Mouse (Mus musculus) right cerebral cortex, adult 2 months (tissue): ENCODE measurements around the gene Fitm2.
"Not testable (repeated sequence)": the region's sequence is repeated elsewhere in the genome, so short reads cannot be mapped to it uniquely, and the experiment has no call there.

Experiments
- DNase-seq, 2 experiments: peaks; one replicate each; pipeline ENCODE4 v3.0.0; 2021 to 2022; ENCODE audit warnings: low spot score in 2 of 2

Fitm2 gene

DNA sequence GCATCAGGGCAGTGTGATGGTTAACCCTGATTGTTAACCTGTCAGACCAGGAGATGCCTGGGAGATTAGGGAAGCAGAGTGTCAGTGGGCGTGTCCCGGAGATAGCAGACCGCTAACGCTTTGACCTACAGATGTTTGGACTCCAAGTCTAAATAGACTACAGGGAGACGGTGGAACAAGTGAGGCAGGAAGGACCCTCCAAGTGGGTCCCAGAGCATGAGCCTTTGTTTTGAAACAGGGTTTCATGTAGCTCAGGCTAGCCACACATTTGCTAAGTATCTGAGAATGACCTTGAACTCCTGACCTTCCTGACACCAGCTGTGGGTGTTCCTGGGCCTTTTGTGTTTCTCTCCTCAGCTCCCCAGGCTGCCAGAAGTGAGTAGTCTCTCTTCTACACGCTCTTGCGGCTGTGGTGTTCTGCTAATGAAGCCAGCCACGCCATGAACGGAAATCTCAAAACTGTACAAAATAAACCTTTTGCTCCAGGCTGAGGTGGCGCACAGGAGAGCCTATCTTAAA lies 9.1 kb downstream of the Fitm2 start:
- DNase-seq = no peak

DNA sequence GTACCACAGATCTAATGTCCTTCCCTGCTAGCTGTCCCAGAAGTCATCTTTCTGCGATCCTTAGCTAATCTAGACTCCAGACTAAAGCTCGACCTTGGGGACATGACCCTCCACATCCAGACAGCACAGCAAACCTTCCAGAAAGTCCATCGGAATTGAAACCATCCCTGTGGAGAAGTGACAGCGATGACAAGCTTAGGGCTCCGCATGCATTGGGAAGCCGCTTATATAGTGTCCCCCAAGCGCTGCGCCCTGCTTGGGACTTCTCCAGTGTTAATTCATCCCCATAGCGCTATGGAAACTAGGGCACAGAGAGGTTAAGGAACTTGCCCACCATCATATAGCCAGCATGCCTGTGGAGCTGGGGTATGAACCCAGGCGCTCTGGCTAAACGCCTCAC lies 9.6 kb downstream of the Fitm2 start:
- no peak for DNase-seq

DNA sequence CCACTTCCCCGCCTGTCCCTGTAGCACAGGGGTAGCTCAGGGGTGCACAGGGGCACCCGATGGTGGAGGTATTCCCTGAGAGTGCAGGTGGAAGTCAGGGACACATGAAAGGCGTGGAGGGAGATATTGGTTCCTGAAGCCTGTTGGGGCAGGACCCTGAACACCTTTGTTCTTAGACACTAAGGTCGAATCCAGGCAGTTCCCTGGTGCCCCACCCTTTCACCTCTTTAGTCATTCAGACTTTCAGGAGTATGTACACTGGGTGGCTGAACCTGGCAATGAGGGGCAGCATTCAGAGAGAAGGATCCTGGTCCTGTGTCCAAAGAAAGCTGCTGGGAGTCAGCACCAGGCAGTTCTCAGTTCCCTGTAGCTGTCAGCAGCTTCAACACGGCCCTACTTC lies 10.0 kb downstream of the Fitm2 start:
- DNase-seq = no peak

DNA sequence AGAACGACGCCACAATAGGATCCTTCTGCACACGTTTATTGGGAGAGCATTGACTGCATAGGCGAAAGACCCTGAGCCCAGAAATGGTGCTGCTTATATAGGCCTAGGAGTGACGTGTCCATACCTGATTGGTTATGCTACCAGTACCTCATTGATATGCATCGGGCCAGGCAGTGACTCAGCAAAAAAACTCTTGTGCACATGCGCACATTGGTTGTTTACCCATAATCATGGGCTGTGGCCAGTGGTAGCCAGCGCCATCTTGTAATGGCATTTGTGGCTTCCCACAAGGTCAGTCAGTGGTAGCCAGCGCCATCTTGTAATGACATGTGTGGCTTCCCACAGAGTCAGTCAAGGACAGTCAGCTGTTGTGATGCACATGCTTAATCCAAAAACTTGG lies 11.1 kb downstream of the Fitm2 start:
- not testable (repeated sequence) for DNase-seq

DNA sequence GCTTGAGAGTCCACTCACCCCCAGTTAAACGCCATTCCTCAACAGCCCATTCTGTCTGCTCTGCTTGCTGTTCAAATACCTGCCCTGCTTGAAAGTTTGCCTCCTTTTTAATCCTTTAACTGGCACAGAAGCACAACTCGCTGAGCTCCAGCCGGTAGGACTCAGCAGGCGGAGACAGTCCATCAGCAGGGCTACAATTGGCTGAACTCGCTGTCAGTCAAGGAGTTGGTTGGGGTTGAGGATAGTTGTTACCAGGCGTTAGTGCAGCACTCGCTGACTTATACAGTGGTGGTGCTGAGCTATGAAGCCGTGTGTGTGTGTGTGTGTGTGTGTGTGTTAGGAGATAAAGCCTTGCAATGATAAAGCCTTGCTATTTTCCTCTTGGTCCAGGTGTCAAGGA lies 11.8 kb downstream of the Fitm2 start:
- no peak for DNase-seq

DNA sequence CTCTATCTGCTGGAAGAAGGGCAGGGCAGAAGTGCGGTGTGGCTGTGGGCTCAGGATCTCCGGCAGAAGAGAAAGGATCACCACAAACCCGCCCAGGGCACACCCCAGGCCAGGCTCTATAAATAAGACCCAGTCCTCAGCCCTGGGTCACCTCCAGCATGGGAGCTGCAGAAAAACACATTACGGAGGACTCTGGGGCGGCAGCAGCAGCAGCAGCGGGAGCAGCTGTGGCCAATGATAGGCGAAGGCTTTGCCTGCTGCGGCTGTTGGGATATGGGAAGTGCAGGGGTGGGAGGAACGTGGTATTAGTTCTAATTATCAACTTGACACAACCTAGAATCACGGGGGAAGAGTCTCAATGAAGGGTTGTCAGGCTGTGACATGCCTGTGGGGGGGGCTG lies 13.0 kb downstream of the Fitm2 start:
- DNase-seq = no peak

DNA sequence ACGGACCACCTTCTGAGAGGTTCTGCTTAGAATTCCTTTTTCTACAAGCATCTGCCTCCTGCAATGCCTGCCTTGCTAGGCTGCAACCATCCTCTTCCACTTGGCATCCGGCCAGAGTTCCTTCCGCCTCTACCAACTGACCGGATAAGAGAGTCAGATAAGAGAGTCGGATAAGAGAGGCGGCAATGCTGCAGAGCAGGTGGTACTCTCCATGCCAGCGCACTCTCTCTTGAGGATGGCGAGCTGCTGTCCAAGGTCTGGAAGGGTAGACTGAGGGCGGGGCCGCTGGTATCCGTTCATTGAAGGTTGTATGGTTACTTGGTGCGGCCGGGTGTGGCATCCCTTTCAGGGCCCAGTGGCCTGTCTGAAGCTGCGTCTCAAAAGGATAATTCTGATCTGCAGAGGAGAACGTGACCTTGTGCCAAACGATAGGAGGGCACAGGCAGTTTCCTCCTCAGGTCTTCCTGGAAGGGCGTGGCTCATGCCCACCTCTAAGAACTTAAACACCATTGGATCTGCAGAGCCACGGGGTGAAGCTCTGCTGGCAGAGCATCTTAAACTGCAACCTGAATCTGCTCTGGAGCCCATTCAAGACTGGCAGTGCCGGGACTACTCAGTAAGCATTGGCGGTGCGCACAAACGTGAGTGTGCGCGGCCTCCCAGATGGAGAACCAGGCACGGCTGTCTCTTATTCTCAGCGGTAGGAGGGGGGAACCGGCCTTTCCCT lies 13.7 kb downstream of the Fitm2 start:
- DNase-seq = no peak

DNA sequence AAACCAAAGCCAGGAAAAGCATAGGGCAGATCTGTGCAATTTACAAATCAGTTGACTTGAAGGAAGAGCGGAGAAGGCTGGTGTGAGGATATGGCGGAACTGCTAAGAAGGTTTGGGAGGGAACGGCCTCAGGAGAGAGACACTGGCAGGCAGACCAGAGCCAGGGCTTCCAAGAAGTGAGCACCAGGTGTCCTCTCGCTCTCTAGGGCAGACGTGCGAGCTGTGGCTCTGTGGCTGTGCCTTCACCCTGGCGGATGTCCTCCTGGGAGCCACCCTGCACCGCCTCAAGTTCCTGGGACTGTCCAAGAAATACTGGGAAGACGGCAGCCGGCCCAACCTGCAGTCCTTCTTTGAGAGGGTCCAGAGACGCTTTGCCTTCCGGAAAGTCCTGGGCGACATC lies 19.1 kb downstream of the Fitm2 start:
- no peak for DNase-seq

DNA sequence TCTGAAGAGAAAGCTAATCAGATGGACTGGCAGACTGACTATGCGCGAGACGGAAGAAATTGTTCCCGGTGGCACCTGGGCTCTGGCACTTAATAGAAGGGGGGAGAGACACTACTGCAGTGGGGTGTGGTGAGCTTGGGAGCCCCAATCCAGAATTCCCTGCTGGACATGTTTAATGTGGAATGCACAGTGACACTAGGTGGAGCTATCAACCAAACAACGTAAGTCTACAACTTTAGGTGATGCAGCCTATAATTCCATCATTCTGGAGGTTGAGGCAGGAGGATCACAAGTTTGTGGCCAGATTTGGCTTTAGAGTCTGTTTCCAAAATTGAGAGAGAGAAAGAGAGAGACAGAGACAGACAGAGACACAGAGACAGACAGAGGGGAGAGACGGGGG lies 19.7 kb downstream of the Fitm2 start:
- no peak for DNase-seq

DNA sequence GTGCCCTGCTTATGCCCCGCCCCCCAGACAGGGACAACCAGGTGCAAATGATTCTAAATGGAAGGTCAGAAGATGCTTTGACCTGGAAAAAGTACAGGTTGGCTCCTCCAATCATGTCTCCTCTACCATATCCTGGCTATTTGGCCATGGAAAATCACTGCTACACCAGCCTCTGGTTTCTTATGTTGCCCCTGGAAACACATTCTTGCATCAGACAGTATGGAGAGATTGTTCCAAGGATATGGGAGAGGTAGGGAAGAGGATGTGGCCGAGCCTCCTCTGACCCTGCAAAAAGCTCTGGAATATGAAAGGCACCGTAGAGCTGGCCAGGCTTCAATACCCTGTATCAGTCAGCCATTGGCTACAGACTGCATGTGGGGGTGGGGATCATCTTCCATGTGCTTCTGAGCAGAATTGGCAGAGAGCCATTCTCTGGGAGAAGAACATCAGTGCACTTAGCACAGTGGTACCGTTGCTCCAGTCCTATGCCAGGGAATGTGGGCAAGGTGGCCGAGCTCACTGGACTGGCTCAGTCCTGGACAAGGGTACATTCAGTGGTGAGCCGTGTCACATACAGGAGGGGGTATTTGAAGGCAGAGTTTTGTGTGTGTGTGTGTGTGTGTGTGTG lies 21.6 kb downstream of the Fitm2 start:
- peak; percentile 59 to 60 for DNase-seq

DNA sequence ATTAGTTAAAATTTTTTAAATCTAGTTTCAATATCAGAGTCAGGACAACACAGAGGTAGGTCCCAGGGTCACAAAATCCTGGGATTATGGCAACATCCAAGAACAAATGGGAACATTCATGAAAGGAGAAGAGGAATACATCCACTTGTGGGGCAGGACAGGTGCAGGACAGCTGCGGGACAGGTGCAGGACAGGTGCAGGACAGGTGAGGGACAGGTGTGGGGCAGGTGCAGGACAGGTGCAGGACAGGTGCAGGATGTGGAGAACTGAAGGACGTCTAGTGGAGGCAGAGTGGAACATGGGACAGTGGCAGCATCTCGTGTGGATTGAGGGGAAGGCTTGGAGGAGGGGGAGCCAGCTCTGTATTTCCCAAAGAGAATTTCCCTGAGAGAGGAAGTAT lies 23.2 kb downstream of the Fitm2 start:
- no peak for DNase-seq

DNA sequence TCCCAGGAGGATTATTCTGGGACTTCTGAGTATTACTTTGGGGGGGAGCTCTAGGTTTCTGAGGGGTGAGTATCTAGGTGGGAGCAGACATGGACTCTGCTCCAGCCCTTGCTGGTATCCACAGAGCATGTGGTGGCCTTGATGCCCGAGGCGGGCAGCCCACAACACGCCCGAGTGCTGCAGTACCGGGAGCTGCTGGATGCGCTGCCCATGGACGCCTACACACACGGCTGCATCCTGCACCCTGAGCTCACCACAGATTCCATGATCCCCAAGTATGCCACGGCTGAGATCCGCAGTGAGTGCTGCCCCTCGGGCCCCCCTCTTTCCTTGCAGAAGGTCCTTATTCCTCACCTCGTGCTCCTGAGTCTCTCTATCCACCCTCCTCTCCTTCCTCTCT lies 25.1 kb downstream of the Fitm2 start:
- DNase-seq = no peak

DNA sequence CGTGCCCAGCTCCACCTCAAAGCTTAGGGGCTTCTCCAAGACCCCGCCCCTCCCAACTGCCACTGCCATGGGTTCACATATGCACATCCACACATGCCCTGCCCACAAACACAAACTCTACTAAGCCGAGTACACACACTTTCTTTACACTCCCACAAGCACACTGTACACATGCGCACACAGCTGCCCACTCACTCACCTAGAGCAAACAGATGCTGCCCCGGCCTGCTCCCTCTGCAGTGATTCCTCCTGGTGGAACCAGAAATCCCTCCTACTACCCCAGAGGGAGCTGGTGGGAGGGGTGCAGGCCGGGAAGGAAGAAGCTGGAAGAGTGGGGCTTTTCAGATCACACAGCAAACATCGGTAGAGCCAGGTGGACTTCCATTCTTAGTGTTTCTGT lies 28.4 kb downstream of the Fitm2 start:
- DNase-seq = peak in 1 of 2 experiments; percentile 44

DNA sequence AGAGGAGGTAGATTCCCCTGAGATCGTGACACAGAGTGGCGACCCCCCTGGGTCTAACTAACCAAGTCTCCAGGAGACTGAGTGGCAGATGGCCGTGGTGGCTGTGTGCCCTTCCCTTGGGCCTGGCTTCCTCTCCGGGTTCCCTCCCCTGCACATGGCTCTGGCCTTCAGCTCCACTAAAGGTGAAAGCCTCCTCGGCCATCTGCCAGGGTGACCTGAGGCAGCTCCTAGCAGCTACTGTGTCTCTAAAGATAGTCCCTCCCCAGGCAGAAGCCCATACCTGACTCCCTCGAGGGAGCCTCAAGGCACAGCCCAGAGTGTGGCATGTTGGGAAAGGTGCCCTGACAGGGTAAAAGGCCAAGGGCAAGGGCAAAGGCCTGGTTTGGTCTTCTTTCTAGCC lies 28.9 kb downstream of the Fitm2 start:
- no peak for DNase-seq

DNA sequence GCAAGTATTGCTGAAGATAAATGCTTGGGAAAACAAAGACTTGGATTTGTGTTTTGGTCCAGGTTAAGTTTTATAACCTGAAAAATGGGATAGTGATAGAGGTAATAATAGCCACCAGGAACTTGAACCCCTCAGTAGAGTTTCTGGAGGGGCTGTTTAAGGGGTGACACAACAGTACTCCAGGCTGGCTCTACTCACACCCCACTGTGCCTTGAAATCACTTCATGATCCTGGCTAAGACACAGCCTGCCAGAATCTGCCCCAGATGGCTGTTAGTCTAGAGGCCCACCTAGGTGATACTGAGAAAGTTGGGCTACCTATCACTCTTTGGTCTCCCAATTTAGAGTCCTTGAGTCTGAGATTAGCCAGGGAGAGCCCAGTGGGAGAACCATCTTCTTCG lies 32.9 kb downstream of the Fitm2 start:
- DNase-seq = no peak

DNA sequence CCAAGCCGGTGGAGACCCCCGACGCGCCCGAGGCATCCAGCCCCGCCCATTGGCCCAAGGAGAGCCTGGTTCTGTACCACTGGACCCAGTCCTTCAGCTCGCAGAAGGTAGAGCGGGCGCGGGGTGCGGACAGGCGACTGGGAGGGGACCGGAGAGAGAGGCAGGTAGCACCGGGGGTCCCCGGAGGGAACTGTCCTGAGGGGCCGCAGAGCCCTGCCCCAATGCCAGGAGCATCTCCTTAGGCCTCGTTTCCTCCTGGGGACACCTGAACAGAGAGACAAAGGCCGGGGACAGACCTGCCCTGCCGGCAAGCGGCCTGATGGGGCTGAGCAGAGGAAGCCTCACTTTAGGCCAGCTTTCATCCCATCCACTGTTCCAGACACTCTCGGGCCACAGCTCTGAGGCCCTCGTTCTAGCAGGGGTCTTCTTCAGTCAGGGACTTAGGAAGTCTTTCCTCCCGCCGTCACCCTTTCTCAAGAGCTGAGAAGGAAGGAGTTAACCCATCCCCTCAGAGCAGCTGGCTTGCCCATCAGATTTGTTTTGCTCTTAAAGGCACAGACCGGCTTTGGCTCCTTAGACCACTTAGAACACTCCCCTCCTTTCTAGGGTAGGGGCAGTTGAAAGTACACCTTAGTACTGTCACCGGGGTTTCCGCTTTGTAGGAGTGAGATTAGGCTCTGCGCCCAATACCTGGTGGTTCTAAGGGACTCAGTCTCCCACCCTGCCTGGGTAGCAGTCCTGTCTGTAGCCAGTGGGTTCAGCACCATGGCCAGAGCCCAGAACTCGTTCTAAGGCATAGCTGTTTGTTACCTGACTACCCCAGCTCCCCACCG lies 33.6 kb downstream of the Fitm2 start:
- DNase-seq = peak in 1 of 2 experiments; percentile 47

DNA sequence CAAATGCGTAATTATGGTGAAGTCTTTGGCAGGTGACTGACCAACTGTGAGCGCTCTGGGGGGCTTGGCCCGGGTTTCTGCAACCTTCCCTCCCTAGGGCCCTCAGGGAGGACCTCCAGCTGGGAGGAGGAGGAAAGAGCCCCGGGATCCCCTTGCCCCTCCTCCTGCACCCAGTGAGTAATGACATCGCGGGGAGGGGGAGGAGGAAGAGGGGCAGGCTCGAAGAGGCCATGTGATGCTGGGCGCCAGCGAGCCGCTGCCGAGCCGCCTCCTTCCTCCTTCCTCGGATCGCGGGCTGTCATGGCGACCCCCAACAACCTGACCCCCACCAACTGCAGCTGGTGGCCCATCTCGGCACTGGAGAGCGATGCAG lies 34.2 kb downstream of the Fitm2 start, which contains the start of gene Gdap1l1:
Gdap1l1 (plus strand) TSS at position 231 of the 373 bp plus-strand sequence.
- DNase-seq = peak; percentile 80 to 81

DNA sequence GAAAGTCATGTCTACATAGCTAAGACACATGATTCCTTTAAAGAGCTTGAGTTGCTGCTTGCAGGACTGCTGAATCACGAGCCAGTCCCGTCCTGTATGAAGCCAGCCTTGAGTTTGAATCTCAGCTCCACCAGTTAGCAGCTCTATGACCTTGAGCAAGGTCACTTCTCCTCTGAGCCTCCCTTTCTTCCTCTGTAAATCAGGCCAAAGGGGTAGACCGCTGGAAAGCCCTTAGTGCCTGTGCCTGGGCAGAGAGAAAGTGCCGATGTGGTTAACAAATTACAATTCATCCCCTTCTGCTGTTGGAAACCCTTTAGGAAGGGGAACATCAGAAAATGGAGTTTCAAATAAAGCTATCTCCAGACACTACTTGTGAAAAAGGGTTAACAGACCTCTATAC lies 34.6 kb downstream of the Fitm2 start:
- no peak for DNase-seq

DNA sequence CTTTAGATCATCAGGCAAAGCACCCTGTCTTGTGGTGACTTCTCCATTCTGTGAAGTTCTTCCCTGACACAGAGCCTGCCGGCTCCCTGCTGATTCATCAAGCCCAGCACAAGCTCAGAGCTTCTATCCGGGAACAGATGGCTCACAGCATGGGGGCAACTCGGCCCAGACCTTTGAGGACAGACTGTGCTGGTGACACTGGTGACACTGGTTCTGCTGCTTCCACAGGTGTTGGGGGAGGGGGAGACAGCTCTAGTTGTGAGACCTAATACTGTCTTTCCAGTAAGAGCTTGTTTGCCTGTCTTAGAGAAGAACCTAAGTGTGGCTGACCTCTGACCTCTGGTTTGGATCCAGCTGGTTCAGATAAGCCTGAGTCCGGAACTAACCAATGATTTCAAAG lies 38.5 kb downstream of the Fitm2 start:
- DNase-seq = no peak

DNA sequence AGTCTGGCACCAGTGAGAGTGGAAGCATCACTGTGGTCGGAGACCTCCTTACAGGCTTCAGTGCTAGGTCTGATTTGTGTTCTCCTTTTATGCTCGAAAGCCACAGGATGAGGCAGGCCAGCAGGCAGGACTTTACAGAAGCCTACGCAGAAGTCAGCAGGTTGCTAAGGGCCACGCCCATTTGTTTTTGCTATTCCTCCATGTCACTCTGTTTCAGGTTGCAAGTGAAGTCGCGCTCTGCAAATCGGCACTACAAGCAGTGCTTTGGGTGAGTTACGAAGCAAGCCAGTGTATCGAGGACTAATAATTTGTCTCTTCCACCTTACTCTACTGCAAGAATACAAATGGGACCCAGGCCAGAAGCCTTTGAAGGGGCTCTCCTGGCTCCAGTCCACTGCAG lies 41.1 kb downstream of the Fitm2 start:
- no peak for DNase-seq

DNA sequence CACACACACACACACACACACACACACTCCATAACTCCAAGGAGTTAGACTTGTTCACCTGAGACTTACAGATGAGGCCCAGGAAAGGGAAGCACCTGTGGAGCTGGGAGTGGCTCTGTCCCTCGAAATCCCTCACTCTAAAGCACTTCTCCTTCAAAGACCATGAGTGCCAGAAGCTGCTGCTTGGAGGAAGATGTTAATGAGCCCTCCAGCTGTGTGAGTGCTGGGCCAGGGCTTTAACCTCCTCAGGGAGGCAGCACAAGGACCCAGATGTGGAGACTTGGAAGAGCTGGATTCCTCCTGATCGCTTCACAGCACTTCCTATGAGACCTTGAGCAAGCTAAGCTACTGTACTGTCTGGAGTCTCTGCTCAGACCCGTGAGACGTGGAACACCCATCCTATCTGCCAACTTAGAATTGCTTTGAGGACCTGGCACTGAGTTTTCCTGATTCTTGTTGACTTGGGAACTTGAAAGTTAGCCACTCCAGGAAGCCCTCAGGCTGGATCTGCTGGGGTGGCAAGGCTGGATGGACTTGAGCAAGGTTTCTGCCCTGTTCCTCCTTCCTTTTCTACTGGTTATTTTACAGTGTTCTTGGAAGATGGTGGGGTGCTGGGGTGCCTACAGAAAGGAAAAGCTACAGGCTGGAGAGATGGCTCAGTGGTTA lies 44.0 kb downstream of the Fitm2 start:
- no peak for DNase-seq

DNA sequence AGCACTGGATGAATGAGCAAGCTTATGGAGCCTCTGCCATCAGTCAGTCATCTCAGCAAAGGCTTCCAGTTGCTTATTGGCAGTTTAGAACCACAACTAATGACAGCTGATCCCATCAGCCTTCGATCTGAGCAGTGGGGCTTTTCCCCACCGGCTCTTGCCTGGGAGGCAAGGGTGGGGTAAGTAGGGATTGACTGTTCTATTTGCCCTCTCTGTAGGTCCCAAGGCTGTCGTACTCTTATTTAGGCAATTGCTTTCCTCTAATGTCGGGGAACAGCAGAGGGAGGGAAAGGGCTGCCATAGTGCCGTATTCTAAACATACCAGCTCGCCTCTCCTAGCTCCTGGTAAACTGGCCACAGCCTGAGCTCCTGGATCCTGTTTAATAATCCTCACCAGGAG lies 47.8 kb downstream of the Fitm2 start, which contains the start of gene Oser1:
Oser1 (minus strand) TSS at position 101 of the 400 bp plus-strand sequence.
- DNase-seq = no peak
